Mouse (Mus musculus): ENCODE measurements around the gene Akap17b. TPM values are rescaled to one million over a fixed set of nuclear protein-coding genes. Genes with fewer than 3 reads are reported as not detected.

Akap17b gene
- total RNA-seq, 1 experiment from 2014 or later: 7.4 TPM

GRCm38 (mm10) chrX:36590266-36590665 is 54.9 kb downstream of the Akap17b start:
- ATAC-seq (ENCODE audit: extremely low read depth, insufficient number of reproducible peaks, low FRiP score, poor library complexity, severe bottlenecking): no peak

DNA sequence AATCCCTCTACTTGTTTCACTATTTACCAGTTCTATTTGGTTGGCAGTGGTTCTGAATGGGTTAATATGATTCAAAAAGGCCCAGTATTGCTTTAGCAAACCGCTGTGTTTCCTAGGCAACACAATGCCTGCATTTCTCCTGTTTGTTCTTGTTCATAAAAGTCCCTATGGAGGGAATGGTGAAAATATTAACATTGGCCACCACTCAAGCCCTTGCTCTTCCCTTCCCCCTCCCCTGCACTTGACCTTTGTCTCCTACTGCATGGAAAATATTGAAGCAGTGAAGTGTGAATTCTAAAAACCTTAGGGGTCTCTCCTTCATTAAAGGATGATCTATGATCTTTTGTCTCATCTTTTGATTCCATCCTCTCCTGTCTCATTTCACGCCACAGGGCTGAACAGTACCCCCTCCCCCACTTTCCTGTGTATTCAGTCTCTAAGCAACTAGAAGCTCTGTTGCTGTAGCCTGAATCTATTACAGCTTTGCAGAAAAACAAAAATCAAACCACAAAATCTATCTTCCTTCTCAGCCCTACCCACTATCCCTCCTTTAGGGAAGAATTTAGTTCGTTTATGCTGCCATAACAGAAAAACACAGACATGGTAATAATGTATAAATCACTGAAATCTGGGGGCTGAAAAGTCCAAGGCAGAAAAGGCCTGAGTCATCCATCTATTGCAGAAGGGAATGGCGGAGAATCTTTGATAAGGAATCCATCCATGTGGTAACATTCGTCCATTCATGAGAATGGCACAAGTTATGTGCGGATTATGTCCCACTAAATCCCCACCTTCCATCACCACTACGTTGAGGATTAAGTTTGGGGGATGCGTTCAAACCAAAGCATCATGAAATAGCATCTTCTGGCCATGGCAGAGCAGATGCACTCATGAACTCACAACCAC is 57.6 kb downstream of the Akap17b start:
- no peak for ATAC-seq (ENCODE audit: extremely low read depth, insufficient number of reproducible peaks, low FRiP score, poor library complexity, severe bottlenecking)

- ATAC-seq (ENCODE audit: extremely low read depth, insufficient number of reproducible peaks, low FRiP score, poor library complexity, severe bottlenecking): no peak
Measured at GRCm38 (mm10) chrX:36586629-36587303, 58.4 kb downstream of the Akap17b start.

- no peak for ATAC-seq (ENCODE audit: extremely low read depth, insufficient number of reproducible peaks, low FRiP score, poor library complexity, severe bottlenecking)
Measured at GRCm38 (mm10) chrX:36562079-36562478, 83.1 kb downstream of the Akap17b start.

- ATAC-seq (ENCODE audit: extremely low read depth, insufficient number of reproducible peaks, low FRiP score, poor library complexity, severe bottlenecking): 0 out of 2 replicates have a peak, but pooled peaks have one; percentile 44
Measured at GRCm38 (mm10) chrX:36561650-36562049, 83.5 kb downstream of the Akap17b start.

- no peak for ATAC-seq (ENCODE audit: extremely low read depth, insufficient number of reproducible peaks, low FRiP score, poor library complexity, severe bottlenecking)
Measured at GRCm38 (mm10) chrX:36560170-36560569, 85.0 kb downstream of the Akap17b start.

Other genes starting within 250 kb of the Akap17b start
- gene Gm6268, start 244.1 kb downstream of the Akap17b start, total RNA-seq (2017): not detected in 2 replicates
- gene Gm14569, start 153.6 kb downstream of the Akap17b start, total RNA-seq (2017): not detected in 2 replicates
- gene Pgrmc1, start 47.2 kb downstream of the Akap17b start, total RNA-seq (2017): 32.9 TPM in 2 replicates
- gene Slc25a43, start 98.3 kb upstream of the Akap17b start, total RNA-seq (2017): 0.35 and 1.7 TPM in 2 replicates
- 239 and 243 TPM in 2 replicates for gene Slc25a5, start 150.3 kb upstream of the Akap17b start, total RNA-seq (2017)
- gene Ube2a, start 228.5 kb upstream of the Akap17b start, total RNA-seq (2017): 18.5 and 20.9 TPM in 2 replicates
- 44.5 and 47.8 TPM in 2 replicates for gene C330007P06Rik, start 228.7 kb upstream of the Akap17b start, total RNA-seq (2017)

Data from neutrophil, adult 5-6 weeks (primary cell).